Mouse (Mus musculus) ES-CJ7 (cell line): Measurements from ENCODE around the gene Ctdspl2.
"Not testable (repeated sequence)": the region's sequence is repeated elsewhere in the genome, so short reads cannot be mapped to it uniquely, and the experiment has no call there.

Source experiments
- DNase-seq: peaks from one replicate; pipeline ENCODE4 v3.0.0; 2011; ENCODE audit warnings: low read depth, low spot score

Gene Ctdspl2

DNA sequence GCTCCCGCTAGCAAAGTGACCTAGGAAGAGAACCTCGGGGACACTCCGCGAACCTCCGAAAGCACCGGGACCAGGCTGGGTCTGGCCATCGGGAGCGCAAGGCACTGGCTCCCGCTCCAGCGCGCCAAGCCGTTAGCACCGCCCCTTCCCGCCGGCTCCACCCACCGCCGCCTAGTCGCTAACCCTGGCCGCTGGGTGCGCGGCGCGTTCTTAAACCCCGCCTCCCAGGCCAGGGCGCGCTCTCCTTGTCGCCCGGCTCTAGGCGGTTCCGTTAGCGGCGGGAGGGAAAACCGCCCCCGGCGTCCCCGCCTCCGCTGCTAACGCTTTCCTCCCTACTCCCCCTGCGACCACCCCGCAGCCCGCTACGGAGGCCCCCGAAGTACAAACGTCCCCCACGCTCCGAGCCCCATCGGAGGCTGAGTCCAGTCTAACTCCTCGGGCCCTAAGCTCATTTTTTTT is at the start of gene Ctdspl2, which contains the start of gene Mageb3:
Gene Ctdspl2, plus strand, starts transcription at position 237 of the 459 bp plus-strand sequence.
Gene Mageb3, minus strand, starts transcription at position 328 of the 459 bp plus-strand sequence.
- DNase-seq = peak; percentile 93

GRCm38 (mm10) chr2:121909975-121910374 is 45.8 kb upstream of the Ctdspl2 start:
- peak; percentile 24 for DNase-seq

- no peak for DNase-seq
These were observed 39.5 kb upstream of the Ctdspl2 start for GRCm38 (mm10) chr2:121916047-121916970.

DNA sequence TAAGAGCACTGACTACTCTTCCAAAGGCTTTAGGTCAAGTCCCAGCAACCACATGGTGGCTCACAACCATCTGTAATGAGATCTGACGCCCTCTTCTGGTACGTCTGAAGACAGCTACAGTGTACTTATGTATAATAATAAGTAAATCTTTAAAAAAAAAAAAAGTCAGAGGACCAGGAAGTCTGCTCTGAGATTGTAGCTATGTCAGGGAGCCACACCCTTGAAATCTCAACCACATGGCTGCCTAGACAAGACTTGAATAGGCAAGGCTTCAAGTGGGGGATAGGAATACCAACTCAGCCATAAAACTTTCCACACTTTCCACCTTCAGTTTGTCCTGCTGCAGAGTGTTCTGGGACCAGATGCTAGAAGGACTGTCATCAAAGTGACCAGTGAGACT is 18.2 kb upstream of the Ctdspl2 start:
- not testable (repeated sequence) for DNase-seq

- no peak for DNase-seq
These were observed 12.4 kb upstream of the Ctdspl2 start for GRCm38 (mm10) chr2:121943364-121943763.

GRCm38 (mm10) chr2:121954971-121955656 is 687 bp upstream of the Ctdspl2 start:
- peak; percentile 28 for DNase-seq

- DNase-seq = peak; percentile 94
These were observed 620 bp downstream of the Ctdspl2 start for GRCm38 (mm10) chr2:121956224-121957018.

GRCm38 (mm10) chr2:121957216-121957792 is 1.5 kb downstream of the Ctdspl2 start:
- peak; percentile 13 for DNase-seq

GRCm38 (mm10) chr2:121995738-121996137 is 39.9 kb downstream of the Ctdspl2 start:
- DNase-seq = peak; percentile 28

GRCm38 (mm10) chr2:122008832-122009231 is 53.0 kb downstream of the Ctdspl2 start:
- no peak for DNase-seq

- DNase-seq = no peak
These were observed 55.6 kb downstream of the Ctdspl2 start for GRCm38 (mm10) chr2:122011441-122011840.

DNA sequence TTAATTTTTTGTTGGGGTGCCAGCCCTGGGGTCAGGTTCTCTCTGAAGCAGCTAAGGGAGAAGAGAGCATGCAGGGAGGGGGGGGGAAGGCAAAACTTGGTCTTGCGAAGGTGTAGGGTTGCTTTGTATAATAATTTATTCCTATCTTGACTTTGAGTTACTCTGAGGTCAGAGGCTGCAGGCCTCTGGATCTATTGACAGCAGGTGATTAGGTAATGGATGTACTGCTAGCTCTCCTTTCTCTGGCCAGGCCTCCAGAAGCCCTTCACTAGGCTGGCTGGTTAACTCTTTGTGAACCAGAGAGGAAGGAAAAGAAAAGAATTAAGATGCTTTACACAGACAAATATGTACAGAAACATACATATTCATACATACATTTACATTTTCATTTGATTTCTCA is 62.9 kb downstream of the Ctdspl2 start:
- DNase-seq = no peak

- peak; percentile 27 for DNase-seq
These were observed 66.5 kb downstream of the Ctdspl2 start for GRCm38 (mm10) chr2:122022284-122022683.

DNA sequence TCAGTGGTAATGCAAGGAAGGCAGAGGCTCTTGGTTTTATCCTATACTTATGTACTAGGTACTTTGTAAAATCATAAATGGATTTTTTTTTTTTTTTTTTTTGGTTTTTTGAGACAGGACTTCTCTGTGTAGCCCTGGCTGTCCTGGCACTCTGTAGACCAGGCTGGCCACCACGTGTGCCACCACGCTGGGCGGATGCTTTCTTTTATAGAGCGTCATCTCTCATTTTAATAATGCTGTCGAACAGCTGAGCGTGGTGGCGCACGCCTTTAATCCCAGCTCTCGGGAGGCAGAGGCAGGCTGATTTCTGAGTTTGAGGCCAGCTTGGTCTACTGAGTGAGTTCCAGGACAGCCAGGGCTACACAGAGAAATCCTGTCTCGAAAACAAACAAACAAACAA is 71.3 kb downstream of the Ctdspl2 start:
- not testable (repeated sequence) for DNase-seq

DNA sequence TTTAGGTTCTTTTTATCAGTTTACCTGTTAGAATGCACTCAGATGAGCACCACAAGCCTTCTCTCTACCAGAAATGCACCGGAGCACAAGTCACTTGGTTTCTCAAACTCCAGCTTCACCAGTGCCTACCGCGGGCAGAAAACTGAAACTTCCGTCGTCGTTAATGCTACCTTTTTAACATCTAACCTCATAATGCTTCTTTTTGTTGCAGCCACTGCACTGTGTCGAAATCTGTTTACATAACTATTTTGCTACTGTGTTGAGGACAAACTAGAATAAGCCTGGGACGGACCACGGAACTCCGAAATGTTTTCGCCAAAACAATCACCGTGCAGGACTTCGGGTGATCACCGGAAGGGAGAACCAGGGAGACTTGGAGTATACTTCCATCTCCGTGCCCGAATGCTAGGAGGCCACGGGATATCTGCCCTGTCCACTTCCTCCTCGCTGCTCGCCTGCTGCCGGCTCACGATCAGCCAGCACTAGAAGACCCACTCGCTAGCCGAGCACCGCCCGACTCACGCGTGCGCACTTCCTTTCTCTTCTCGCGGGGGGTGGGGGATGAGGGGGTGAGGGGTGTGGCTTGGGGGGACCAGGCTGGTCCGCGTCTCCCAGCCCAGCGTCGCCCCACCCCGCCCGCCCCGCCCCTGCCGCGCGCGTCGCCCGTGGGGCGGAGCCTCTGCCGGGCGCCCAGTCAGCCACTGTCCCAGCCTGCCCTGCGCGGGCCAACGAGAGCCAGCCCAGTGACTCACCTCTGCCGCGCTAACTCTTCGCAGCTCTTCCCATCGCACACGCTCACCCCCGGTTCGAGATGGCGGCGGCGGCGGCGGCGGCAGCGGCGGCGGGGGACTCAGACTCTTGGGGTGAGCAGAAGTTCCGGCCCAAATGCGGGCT is 72.3 kb downstream of the Ctdspl2 start, which contains the start of gene Eif3j1:
Gene Eif3j1, plus strand, starts transcription at position 685 of the 894 bp plus-strand sequence.
- DNase-seq = peak; percentile 81

DNA sequence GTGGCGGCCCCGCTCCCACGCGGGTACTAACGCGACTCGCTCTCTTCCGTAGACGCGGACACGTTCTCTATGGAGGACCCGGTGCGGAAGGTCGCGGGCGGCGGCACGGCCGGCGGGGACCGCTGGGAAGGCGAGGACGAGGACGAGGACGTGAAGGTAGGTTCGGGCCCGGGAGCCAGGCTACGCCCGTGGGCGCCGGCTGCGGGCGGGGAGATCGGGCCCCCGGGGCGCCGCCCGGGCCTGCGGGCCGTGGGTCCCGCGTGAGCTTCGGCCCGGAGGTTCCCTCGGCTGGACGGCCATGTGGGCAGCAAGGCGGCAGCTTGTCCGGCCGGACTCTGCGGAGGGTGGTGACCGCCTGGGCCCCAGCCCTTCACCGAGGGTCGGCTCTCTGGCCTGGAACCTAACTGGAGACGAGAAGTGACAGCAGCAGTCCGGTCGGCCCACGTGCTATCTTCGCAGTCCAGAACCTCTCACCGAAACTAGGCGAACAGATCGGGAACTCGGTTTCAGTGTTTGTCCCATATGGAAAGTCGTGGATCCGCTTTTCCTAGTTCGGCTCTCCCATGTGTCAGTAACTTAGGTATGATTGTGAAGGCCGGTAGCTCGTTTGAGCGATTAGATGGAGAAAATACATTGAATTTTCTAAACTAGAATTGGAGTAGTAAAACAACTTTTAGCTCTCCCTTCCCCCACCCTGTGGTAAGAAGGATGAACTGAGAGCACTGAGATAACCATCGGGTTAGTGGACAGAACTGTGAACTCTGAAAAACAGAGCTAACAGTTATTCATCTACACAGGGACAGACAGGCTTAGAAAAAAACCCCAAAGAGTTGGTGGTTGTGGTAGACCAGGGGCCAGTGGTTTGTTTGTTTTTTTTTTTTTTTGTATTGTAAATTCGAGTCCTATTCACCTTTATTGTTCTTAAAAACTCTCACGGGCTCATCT is 73.2 kb downstream of the Ctdspl2 start:
- peak; percentile 37 for DNase-seq

DNA sequence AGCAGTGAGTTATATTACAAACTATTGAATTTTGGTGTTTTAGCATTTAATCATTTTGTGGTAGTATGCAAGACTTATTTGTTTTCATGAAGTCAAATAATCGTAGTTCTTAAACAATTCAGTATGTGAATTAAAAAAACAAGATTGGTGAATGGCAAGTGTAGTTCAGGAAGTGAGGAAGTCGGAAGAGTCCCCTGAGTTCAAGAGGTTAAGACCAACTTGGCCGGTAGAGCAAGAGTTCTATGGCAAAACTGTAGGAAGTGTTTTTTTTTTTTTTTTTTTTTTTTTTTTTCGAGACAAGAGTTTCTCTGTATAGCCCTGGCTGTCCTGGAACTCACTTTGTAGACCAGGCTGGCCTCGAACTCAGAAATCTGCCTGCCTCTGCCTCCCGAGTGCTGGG is 76.2 kb downstream of the Ctdspl2 start:
- DNase-seq = no peak

DNA sequence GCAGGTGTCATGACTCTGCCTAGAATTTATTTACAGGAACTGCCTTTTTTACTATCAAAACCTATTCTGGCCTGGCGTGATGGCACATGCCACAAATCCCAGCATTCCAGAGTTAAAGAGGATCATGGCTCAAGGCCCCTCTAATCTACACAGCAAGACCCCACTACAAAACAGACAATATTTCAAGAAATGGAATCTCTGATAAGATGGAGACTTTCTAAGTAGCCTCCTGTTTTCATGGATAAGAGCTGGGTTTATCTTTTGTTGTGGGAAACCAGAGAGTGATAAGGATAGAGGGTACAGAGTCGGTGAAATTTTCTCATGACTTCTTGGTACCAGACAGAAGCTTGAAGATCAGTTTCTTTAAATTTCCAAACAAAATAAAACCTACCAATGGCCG is 80.3 kb downstream of the Ctdspl2 start:
- DNase-seq = no peak

GRCm38 (mm10) chr2:122043926-122044325 is 88.1 kb downstream of the Ctdspl2 start:
- no peak for DNase-seq
